Comparison of ENCODE assay signal across 26 mouse cellular contexts in the genomic region with DNA sequence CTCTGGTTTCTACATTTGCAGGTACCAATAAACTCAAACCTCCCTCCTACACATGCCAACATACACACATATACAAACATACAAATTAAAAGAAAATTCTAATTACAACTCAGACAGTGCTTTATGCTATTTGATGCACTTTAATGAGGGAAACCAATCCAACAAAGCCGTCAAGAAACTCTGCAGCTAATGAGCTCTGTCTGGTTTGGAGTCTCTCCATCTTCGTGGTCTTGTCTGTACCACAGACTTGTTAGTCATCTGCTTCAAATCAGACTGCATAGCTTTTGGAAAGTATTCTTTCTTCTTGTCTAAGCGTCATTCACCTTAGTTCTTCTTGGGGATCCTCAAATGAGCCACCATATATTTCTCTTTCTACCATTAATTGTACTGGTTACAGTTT.
"Had no signal": no experiment of that assay in that cellular context is flagged by ENCODE, and none has a peak within 500 bp of the region (broad histone marks: within the 10 kb centered on the region; RNA-seq: fewer than 3 reads in every experiment).

No protein-coding gene starts in this region.

- ATAC-seq: hindbrain, postnatal 0 days; intestine, embryonic 16.5 days; liver, embryonic 12.5 days had no signal

- H3K36me3 ChIP-seq: heart, embryonic 13.5 days; heart, embryonic 15.5 days; hindbrain, embryonic 13.5 days; hindbrain, embryonic 15.5 days; kidney, embryonic 15.5 days; limb, embryonic 13.5 days; limb, embryonic 15.5 days; liver, embryonic 12.5 days had no signal

- DNase-seq: gastrocnemius, postnatal 14 days; heart, adult 18-20 months; heart, postnatal 14 days; heart, postnatal 36 days; kidney, adult 11 months; kidney, adult 2 months; kidney, adult 9 months; kidney, postnatal 14 days; kidney, postnatal 36 days; layer of hippocampus, adult 9-11 months; layer of hippocampus, postnatal 36 days; left cerebral cortex, postnatal 4 days; lung, adult 18-20 months had no signal

- H3K27ac ChIP-seq: heart, embryonic 13.5 days; heart, embryonic 15.5 days; hindbrain, embryonic 13.5 days; hindbrain, embryonic 15.5 days; hindbrain, postnatal 0 days; kidney, embryonic 15.5 days; kidney, postnatal 0 days; limb, embryonic 13.5 days; limb, embryonic 15.5 days; liver, embryonic 12.5 days; liver, embryonic 14.5 days had no signal

- H3K4me3 ChIP-seq: heart, embryonic 13.5 days; heart, embryonic 15.5 days; hindbrain, embryonic 13.5 days; hindbrain, embryonic 15.5 days; kidney, embryonic 15.5 days; limb, embryonic 13.5 days; limb, embryonic 15.5 days; liver, embryonic 12.5 days had no signal

- H3K9me3 ChIP-seq: heart, embryonic 15.5 days; hindbrain, embryonic 13.5 days; hindbrain, embryonic 15.5 days; kidney, embryonic 15.5 days; limb, embryonic 15.5 days; liver, embryonic 12.5 days had no signal

- H3K4me2 ChIP-seq: heart, embryonic 11.5 days; heart, embryonic 13.5 days; heart, embryonic 15.5 days; hindbrain, embryonic 13.5 days; hindbrain, embryonic 15.5 days; kidney, embryonic 15.5 days; limb, embryonic 13.5 days; limb, embryonic 15.5 days; liver, embryonic 12.5 days had no signal

- H3K4me1 ChIP-seq: heart, embryonic 13.5 days; heart, embryonic 15.5 days; hindbrain, embryonic 13.5 days; hindbrain, embryonic 15.5 days; kidney, embryonic 15.5 days; limb, embryonic 13.5 days; limb, embryonic 15.5 days; liver, embryonic 12.5 days had no signal

- H3K9ac ChIP-seq: heart, embryonic 13.5 days; heart, embryonic 15.5 days; hindbrain, embryonic 13.5 days; hindbrain, embryonic 15.5 days; kidney, embryonic 15.5 days; limb, embryonic 13.5 days; limb, embryonic 15.5 days; liver, embryonic 12.5 days; liver, embryonic 14.5 days had no signal

- H3K27me3 ChIP-seq: heart, embryonic 13.5 days; heart, embryonic 15.5 days; hindbrain, embryonic 13.5 days; hindbrain, embryonic 15.5 days; kidney, embryonic 15.5 days; limb, embryonic 13.5 days; limb, embryonic 15.5 days; liver, embryonic 12.5 days had no signal
